Mouse (Mus musculus) heart, postnatal 36 days (tissue): ENCODE data around the gene Crtc1. TPM values are rescaled to one million over a fixed set of nuclear protein-coding genes. Genes with fewer than 3 reads are reported as not detected.

Experiments
- DNase-seq, 2 experiments: peaks; one replicate each; pipeline ENCODE4 v3.0.0; 2021 to 2022
- intact Hi-C: fragments of 180-260 bp; cut with DNase I; formaldehyde crosslinking; loops from one replicate; pipeline ENCODE4 v1.15.1; 2025
- total RNA-seq, 2 experiments: library from RNA; stranded (reverse); gene quantifications; 2 replicates each; pipeline ENCODE4 v1.2.3; 2021

The Crtc1 gene
- total RNA-seq, 2 experiments from 2014 or later = 8.2 to 9.8 TPM

GRCm38 (mm10) chr8:70463306-70463705, 23.9 kb upstream of the Crtc1 start:
- peak; percentile 43 to 63 for DNase-seq
- intact Hi-C loops = no loop called here

- DNase-seq = no peak
- intact Hi-C loops = no loop called here
Observed at GRCm38 (mm10) chr8:70462516-70462813, 23.1 kb upstream of the Crtc1 start.

GRCm38 (mm10) chr8:70461765-70462515, 22.6 kb upstream of the Crtc1 start:
- DNase-seq = no peak

GRCm38 (mm10) chr8:70460606-70461005, 21.2 kb upstream of the Crtc1 start:
- no peak for DNase-seq
- intact Hi-C loops = no loop called here

More at GRCm38 (mm10) chr8:70461765-70462515, 22.6 kb upstream of the Crtc1 start:
- intact Hi-C loops = no loop called here

- DNase-seq = no peak
- intact Hi-C loops = no loop called here
Observed at GRCm38 (mm10) chr8:70460199-70460598, 20.8 kb upstream of the Crtc1 start.

- DNase-seq = no peak
- intact Hi-C loops = no loop called here
Observed at GRCm38 (mm10) chr8:70459636-70460035, 20.3 kb upstream of the Crtc1 start.

GRCm38 (mm10) chr8:70458462-70458861, 19.1 kb upstream of the Crtc1 start:
- intact Hi-C loops = no loop called here
- DNase-seq = no peak

GRCm38 (mm10) chr8:70457882-70458281, 18.5 kb upstream of the Crtc1 start:
- no peak for DNase-seq
- intact Hi-C loops = no loop called here

- intact Hi-C loops = no loop called here
- no peak for DNase-seq
Observed at GRCm38 (mm10) chr8:70456996-70457395, 17.6 kb upstream of the Crtc1 start.

- intact Hi-C loops = loop anchor here (5.0 kb wide), 1 partner anchor 48 kb away; no protein-coding TSS in a partner anchor
- DNase-seq = no peak
Observed at GRCm38 (mm10) chr8:70453852-70454251, 14.5 kb upstream of the Crtc1 start.

- intact Hi-C loops = loop anchor here (5.0 kb wide), 1 partner anchor 50 kb away; no protein-coding TSS in a partner anchor
- DNase-seq = no peak
Observed at GRCm38 (mm10) chr8:70452196-70452966, 13.0 kb upstream of the Crtc1 start.

GRCm38 (mm10) chr8:70447639-70448420, 8.5 kb upstream of the Crtc1 start:
- DNase-seq = no peak
- intact Hi-C loops = no loop called here

GRCm38 (mm10) chr8:70445988-70446387, 6.6 kb upstream of the Crtc1 start:
- no peak for DNase-seq
- intact Hi-C loops = no loop called here

- no peak for DNase-seq
- intact Hi-C loops = no loop called here
Observed at GRCm38 (mm10) chr8:70443326-70443725, 3.9 kb upstream of the Crtc1 start.

GRCm38 (mm10) chr8:70441565-70441964, 2.2 kb upstream of the Crtc1 start:
- intact Hi-C loops = no loop called here
- DNase-seq = no peak

GRCm38 (mm10) chr8:70440246-70440645, 867 bp upstream of the Crtc1 start:
- no peak for DNase-seq
- intact Hi-C loops = no loop called here

- no peak for DNase-seq
- intact Hi-C loops = loop anchor here (2.0 kb wide), 1 partner anchor 57 kb away; no protein-coding TSS in a partner anchor
Observed at GRCm38 (mm10) chr8:70439848-70440179, 435 bp upstream of the Crtc1 start.

GRCm38 (mm10) chr8:70438423-70438822, 956 bp downstream of the Crtc1 start:
- intact Hi-C loops = loop anchor here (2.0 kb wide), 1 partner anchor 56 kb away; no protein-coding TSS in a partner anchor
- no peak for DNase-seq

GRCm38 (mm10) chr8:70435156-70435555, 4.2 kb downstream of the Crtc1 start:
- intact Hi-C loops = no loop called here

GRCm38 (mm10) chr8:70432991-70433536, 6.3 kb downstream of the Crtc1 start:
- DNase-seq = no peak
- intact Hi-C loops = no loop called here

More at GRCm38 (mm10) chr8:70435156-70435555, 4.2 kb downstream of the Crtc1 start:
- DNase-seq = no peak

GRCm38 (mm10) chr8:70431213-70431612, 8.2 kb downstream of the Crtc1 start:
- no peak for DNase-seq

More at GRCm38 (mm10) chr8:70431213-70431612, 8.2 kb downstream of the Crtc1 start:
- intact Hi-C loops = no loop called here
